Mouse (Mus musculus): ENCODE data around the gene Aldh3b1.

Gene Aldh3b1

GRCm38 (mm10) chr19:3910206-3910605 lies 19.4 kb downstream of the Aldh3b1 start:
- DNase-seq (ENCODE audit: low spot score), result no peak

GRCm38 (mm10) chr19:3907876-3908660 lies 21.5 kb downstream of the Aldh3b1 start:
- DNase-seq (ENCODE audit: low spot score), result no peak

GRCm38 (mm10) chr19:3906795-3907786 lies 22.5 kb downstream of the Aldh3b1 start, which contains the start of gene Tcirg1:
TSS of gene Tcirg1 (minus strand) at chr19:3907133.
- peak; percentile 83 for DNase-seq (ENCODE audit: low spot score)

GRCm38 (mm10) chr19:3906326-3906725 lies 23.3 kb downstream of the Aldh3b1 start:
- DNase-seq (ENCODE audit: low spot score), result peak; percentile 46

- DNase-seq (ENCODE audit: low spot score), result peak; percentile 46
Observed at GRCm38 (mm10) chr19:3905261-3905969, 24.2 kb downstream of the Aldh3b1 start.

GRCm38 (mm10) chr19:3904363-3904675 lies 25.3 kb downstream of the Aldh3b1 start:
- DNase-seq (ENCODE audit: low spot score), result no peak

GRCm38 (mm10) chr19:3903648-3904362 lies 25.8 kb downstream of the Aldh3b1 start:
- DNase-seq (ENCODE audit: low spot score), result peak; percentile 45

GRCm38 (mm10) chr19:3902966-3903365 lies 26.6 kb downstream of the Aldh3b1 start:
- peak; percentile 43 for DNase-seq (ENCODE audit: low spot score)

- DNase-seq (ENCODE audit: low spot score), result no peak
Observed at GRCm38 (mm10) chr19:3899618-3900017, 30.0 kb downstream of the Aldh3b1 start.

GRCm38 (mm10) chr19:3898952-3899351 lies 30.7 kb downstream of the Aldh3b1 start:
- no peak for DNase-seq (ENCODE audit: low spot score)

GRCm38 (mm10) chr19:3897557-3897956 lies 32.1 kb downstream of the Aldh3b1 start:
- DNase-seq (ENCODE audit: low spot score), result no peak

GRCm38 (mm10) chr19:3896208-3896607 lies 33.4 kb downstream of the Aldh3b1 start:
- DNase-seq (ENCODE audit: low spot score), result no peak

- DNase-seq (ENCODE audit: low spot score), result no peak
Observed at GRCm38 (mm10) chr19:3895171-3895631, 34.4 kb downstream of the Aldh3b1 start.

- no peak for DNase-seq (ENCODE audit: low spot score)
Observed at GRCm38 (mm10) chr19:3894294-3894693, 35.3 kb downstream of the Aldh3b1 start.

GRCm38 (mm10) chr19:3893545-3894116 lies 36.0 kb downstream of the Aldh3b1 start:
- DNase-seq (ENCODE audit: low spot score), result no peak

GRCm38 (mm10) chr19:3890181-3890580 lies 39.4 kb downstream of the Aldh3b1 start:
- no peak for DNase-seq (ENCODE audit: low spot score)

GRCm38 (mm10) chr19:3889096-3889495 lies 40.5 kb downstream of the Aldh3b1 start:
- no peak for DNase-seq (ENCODE audit: low spot score)

GRCm38 (mm10) chr19:3884325-3884990 lies 45.1 kb downstream of the Aldh3b1 start:
- peak; percentile 64 for DNase-seq (ENCODE audit: low spot score)

- no peak for DNase-seq (ENCODE audit: low spot score)
Observed at GRCm38 (mm10) chr19:3882214-3882613, 47.4 kb downstream of the Aldh3b1 start.

GRCm38 (mm10) chr19:3880054-3880848 lies 49.4 kb downstream of the Aldh3b1 start:
- no peak for DNase-seq (ENCODE audit: low spot score)
